Mouse (Mus musculus) stomach, embryonic 14.5 days (tissue): Measurements from ENCODE around the gene Pogk. TPM values are rescaled to one million over a fixed set of nuclear protein-coding genes. Genes with fewer than 3 reads are reported as not detected.

Experiments used
- ATAC-seq: fragments of 200-750 bp; cut with Nextera tagmentation; 2 replicates; pipeline ENCODE4 v1.8.0; 2017; ENCODE audit warnings: low read depth, moderate TSS enrichment; ENCODE audit not compliant: insufficient number of reproducible peaks, insufficient read depth, low FRiP score
- H3K27ac ChIP-seq: fragments of 300-500 bp; sonication (generic); 2 replicates; pipeline ENCODE4 v1.5.1; 2014; ENCODE audit warnings: mild to moderate bottlenecking, low read length, moderate library complexity, mixed read lengths
- H3K27me3 ChIP-seq: fragments of 300-500 bp; sonication (generic); 2 replicates; pipeline ENCODE4 v1.6.1; 2014; ENCODE audit warnings: low read length, control low read depth, mixed read lengths; ENCODE audit not compliant: control insufficient read depth, insufficient read depth
- H3K36me3 ChIP-seq: fragments of 300-500 bp; sonication (generic); 2 replicates; pipeline ENCODE4 v1.6.1; 2014; ENCODE audit warnings: mild to moderate bottlenecking, control low read depth, low read length, moderate library complexity, mixed read lengths; ENCODE audit not compliant: control insufficient read depth, insufficient read depth
- H3K4me1 ChIP-seq: fragments of 300-500 bp; sonication (generic); 2 replicates; pipeline ENCODE4 v1.6.1; 2014; ENCODE audit warnings: low read length, control low read depth, mixed read lengths; ENCODE audit not compliant: control insufficient read depth, insufficient read depth
- H3K4me2 ChIP-seq: fragments of 300-500 bp; sonication (generic); replicated peaks from 2 replicates; pipeline ENCODE4 v1.6.1; 2014; ENCODE audit warnings: low read depth, low read length, control low read depth
- H3K4me3 ChIP-seq: fragments of 300-500 bp; sonication (generic); 2 replicates; pipeline ENCODE4 v1.5.1; 2014; ENCODE audit warnings: low read depth, low read length, control low read depth
- H3K9ac ChIP-seq: fragments of 300-500 bp; sonication (generic); replicated peaks from 2 replicates; pipeline ENCODE4 v1.6.1; 2014; ENCODE audit warnings: low read depth, mild to moderate bottlenecking, control low read depth, low read length, moderate library complexity, mixed read lengths
- H3K9me3 ChIP-seq: fragments of 300-500 bp; sonication (generic); 2 replicates; pipeline ENCODE4 v1.6.1; 2016; ENCODE audit warnings: low read depth, low read length, control low read depth; ENCODE audit not compliant: control insufficient read depth
- WGBS: fragments of 180-500 bp; shearing (Covaris S2); extraction: QIAGEN DNeasy Blood & Tissue Kit; methylation state at CpG from one replicate; pipeline ENCODE4 v1.1.7; 2014; 5-methylcytosine and 5-hydroxymethylcytosine counted together
- polyA plus RNA-seq: library from polyadenylated mRNA; unstranded; fragments of >200 nt; fragmentation: Nextera tagmentation; extraction: Ambion mirVana; gene quantifications from 2 replicates; pipeline ENCODE4 v1.2.1, GENCODE M21; 2014

Gene Pogk
- polyA plus RNA-seq: 20.6 and 21.2 TPM in 2 replicates

DNA sequence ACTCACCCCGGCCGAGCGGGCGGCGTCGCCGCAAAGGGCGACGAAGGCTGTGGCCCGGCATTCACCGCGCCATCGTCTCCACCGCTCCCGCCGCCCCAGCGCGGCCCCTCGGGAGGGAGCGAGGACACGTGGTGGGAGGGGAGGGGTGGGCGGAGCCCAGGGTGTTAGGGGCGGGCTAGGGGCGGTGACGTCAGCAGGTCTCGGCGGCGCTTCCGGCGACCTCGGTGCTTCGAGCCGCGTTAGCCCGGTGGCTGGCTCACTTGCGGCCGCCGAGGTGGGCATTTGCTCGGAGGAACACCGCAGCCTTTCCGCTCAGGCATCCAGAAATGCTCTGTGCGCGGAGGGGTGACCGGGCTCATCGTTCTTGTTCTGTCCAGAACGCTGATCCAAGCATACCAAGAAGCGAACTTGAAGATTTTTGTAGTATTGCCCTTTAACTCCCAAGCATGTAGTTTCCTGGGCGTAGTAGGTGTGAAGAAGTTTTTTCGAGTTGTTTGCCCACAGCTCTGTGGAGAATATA is at the start of gene Pogk:
Pogk (minus strand) TSS at position 163 of the 520 bp plus-strand sequence.
- Histone ChIP-seq H3K27me3 (no peaks in the 10 kb centered on the region), H3K9ac (peak within 1 kb of the TSS; percentile 81), H3K9me3 (peaks cover 6% of the 10 kb centered on the region; the same call in 1 of the 2 replicates), H3K4me1 (peaks cover 12% of the 10 kb centered on the region; the same call in 1 of the 2 replicates), H3K4me3 (peak within 1 kb of the TSS; percentile 70), H3K4me2 (peak within 1 kb of the TSS; percentile 87), H3K36me3 (peaks cover 16% of the 10 kb centered on the region; the same call in 1 of the 2 replicates), H3K27ac (peak within 1 kb of the TSS; percentile 71)
- 4% methylated on average over 47 of the region's 49 CpGs for WGBS
- ATAC-seq: peak; percentile 92

DNA sequence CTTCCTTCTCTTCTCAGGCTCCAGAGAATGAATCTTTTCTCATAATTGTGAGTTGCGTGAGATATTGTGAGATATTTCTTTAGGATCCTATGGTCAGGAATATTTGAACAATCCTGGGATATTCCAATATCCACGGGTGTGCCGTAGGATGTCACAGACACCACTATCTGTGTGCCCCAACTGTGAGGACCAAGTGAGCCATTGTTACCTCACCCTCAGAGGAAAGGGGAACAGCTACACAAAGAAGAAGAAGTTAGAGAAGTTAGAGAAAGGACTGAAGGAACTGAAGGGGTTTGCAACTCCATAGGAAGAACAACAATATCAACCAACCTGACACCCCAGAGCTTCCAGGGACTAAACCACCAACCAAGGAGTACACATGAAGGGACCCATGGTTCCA is 32.3 kb upstream of the Pogk start:
- Histone ChIP-seq H3K9me3 (no peaks in the 10 kb centered on the region), H3K4me3 (no peak overlapping the region), H3K36me3 (no peaks in the 10 kb centered on the region), H3K27ac (no peak overlapping the region), H3K27me3 (no peaks in the 10 kb centered on the region), H3K4me1 (no peaks in the 10 kb centered on the region), H3K9ac (no peak overlapping the region), H3K4me2 (no peak overlapping the region)
- WGBS: 87% methylated on average over 3 of the region's 3 CpGs
- ATAC-seq: no peak

DNA sequence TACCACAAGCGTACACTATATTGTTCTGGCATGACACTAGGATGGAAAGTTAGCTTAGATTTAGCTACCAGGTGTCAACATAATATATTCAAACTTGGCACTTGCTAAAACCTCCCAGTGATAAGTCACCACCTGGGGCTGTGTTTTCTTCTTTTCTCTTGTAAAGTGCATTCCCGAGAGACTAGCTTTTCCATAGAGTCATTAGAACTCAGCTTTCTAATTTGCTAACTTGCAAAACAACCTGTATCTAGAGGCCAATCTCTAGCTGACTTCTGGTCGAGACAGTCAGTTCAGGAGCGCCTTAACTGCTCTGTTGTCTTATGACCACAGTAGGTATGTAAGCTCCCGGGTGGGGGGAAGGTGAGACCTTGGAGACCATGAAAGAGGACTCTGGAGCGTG is 29.8 kb upstream of the Pogk start:
- H3K27ac ChIP-seq: no peak overlapping the region
- no peak overlapping the region for H3K9ac ChIP-seq
- no peak for ATAC-seq
- no peaks in the 10 kb centered on the region for H3K4me1 ChIP-seq
- H3K36me3 ChIP-seq: no peaks in the 10 kb centered on the region
- no peak overlapping the region for H3K4me3 ChIP-seq
- H3K4me2 ChIP-seq: no peak overlapping the region
- 63% methylated on average over 6 of the region's 6 CpGs for WGBS
- H3K9me3 ChIP-seq: no peaks in the 10 kb centered on the region
- H3K27me3 ChIP-seq: no peaks in the 10 kb centered on the region

DNA sequence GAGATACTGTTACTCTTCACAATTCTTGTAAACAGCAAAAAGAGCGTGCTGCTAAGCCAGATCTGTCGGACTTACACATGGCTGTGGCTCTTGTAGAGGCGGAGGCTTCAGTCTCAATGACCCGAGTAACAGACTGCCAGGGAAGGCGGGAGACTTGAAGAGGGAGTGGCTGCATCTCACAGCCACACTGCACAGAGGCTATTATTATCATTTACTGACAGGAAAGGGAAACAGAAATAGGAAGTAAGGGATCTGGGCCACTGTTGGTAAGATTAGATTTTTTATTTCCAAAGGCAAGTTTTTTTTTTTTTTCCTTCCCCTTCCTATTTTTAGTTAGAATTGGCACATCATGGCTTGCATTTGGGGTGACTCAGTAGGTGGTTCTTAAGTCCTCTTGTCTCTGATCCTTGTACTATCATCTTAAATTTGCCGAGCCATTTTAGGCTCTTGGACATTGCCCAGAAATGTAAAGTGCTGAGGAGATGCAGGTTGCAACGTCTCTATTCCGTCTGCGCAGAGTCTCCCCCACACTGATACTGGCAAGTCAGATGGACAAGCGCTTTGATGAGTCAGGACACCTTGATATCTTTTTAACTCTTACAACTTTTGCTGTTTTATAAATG is 20.3 kb upstream of the Pogk start:
- no peaks in the 10 kb centered on the region for H3K36me3 ChIP-seq
- no peak overlapping the region for H3K9ac ChIP-seq
- H3K4me3 ChIP-seq: no peak overlapping the region
- no peak overlapping the region for H3K4me2 ChIP-seq
- no peak for ATAC-seq
- WGBS: 50% methylated on average over 10 of the region's 10 CpGs
- H3K4me1 ChIP-seq: no peaks in the 10 kb centered on the region
- H3K27ac ChIP-seq: no peak overlapping the region
- no peaks in the 10 kb centered on the region for H3K9me3 ChIP-seq
- no peaks in the 10 kb centered on the region for H3K27me3 ChIP-seq

DNA sequence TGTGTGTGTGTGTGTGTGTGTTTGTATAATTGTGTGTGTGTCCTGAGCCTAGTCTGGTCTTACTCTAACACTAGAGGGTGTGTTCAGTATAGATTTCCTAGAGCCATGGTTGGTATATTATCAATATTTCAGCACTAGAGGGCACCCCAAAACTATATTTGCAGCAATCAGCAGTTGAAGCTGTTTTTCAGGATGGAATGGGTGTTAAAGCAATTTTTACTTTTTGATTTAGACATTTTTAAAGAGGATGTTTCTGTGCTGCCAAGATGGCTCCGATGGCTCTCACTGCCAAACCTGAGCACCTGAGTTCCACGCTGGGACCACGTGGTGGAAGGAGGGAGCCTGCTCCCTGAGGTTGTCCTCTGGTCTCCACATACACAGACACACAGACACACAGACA is 19.4 kb upstream of the Pogk start:
- Histone ChIP-seq H3K27me3 (no peaks in the 10 kb centered on the region), H3K9ac (no peak overlapping the region), H3K4me1 (no peaks in the 10 kb centered on the region), H3K4me3 (no peak overlapping the region), H3K9me3 (no peaks in the 10 kb centered on the region), H3K36me3 (no peaks in the 10 kb centered on the region), H3K4me2 (no peak overlapping the region), H3K27ac (no peak overlapping the region)
- WGBS: 71% methylated on average over 3 of the region's 3 CpGs
- ATAC-seq: no peak

DNA sequence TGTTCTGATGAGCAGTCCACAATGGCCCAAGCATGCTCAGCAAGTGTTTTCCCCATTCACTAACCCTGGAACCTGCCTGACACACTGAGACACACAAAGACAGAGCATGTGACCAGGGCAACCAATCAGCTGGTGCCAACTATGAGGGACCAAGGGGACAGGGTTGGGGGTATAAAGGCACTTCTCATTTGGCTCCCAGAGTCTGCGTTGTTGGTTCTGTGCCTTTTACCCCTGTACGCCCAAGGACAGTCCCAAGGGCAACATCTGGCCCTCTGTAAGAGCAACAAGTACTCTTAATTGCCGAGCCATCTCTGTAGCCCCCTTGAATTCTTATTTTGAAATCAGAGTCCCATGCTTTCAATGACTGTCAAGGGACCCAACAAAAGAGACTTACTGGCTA is 2.6 kb upstream of the Pogk start:
- no peak overlapping the region for H3K9ac ChIP-seq
- peaks cover 12% of the 10 kb centered on the region; the same call in 1 of the 2 replicates for H3K4me1 ChIP-seq
- H3K27ac ChIP-seq: no peak overlapping the region
- no peak overlapping the region for H3K4me3 ChIP-seq
- peaks cover 4% of the 10 kb centered on the region; the same call in 1 of the 2 replicates for H3K36me3 ChIP-seq
- no peaks in the 10 kb centered on the region for H3K27me3 ChIP-seq
- no peak for ATAC-seq
- no peak overlapping the region for H3K4me2 ChIP-seq
- H3K9me3 ChIP-seq: peaks cover 6% of the 10 kb centered on the region; the same call in 1 of the 2 replicates
- WGBS: 95% methylated on average over 3 of the region's 3 CpGs

DNA sequence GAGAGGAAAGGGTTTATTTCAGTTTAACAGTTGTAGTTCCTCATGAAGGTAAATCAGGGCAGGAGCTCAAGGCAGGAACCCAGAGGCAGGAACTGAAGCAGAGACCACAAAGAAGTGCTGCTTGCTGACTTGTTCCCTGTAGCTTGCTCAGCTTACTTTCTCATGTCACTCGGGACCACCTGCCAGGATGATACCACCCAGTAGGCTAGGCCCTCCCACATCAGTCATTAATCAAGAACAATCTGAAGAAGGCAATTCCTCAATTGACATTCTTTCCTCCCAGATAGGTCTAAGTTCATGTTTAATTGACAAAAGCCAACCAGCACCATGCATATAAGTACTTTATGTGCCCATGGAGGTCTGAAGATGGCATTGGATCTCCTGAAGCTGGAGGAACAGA is 1.9 kb upstream of the Pogk start:
- no peak for ATAC-seq
- Histone ChIP-seq H3K36me3 (peaks cover 5% of the 10 kb centered on the region; the same call in 1 of the 2 replicates), H3K4me1 (peaks cover 12% of the 10 kb centered on the region; the same call in 1 of the 2 replicates), H3K4me3 (no peak overlapping the region), H3K9me3 (peaks cover 6% of the 10 kb centered on the region; the same call in 1 of the 2 replicates), H3K27ac (no peak overlapping the region), H3K27me3 (no peaks in the 10 kb centered on the region), H3K9ac (no peak overlapping the region), H3K4me2 (no peak overlapping the region)
- 100% methylated on average over 1 of the region's 1 CpGs for WGBS

DNA sequence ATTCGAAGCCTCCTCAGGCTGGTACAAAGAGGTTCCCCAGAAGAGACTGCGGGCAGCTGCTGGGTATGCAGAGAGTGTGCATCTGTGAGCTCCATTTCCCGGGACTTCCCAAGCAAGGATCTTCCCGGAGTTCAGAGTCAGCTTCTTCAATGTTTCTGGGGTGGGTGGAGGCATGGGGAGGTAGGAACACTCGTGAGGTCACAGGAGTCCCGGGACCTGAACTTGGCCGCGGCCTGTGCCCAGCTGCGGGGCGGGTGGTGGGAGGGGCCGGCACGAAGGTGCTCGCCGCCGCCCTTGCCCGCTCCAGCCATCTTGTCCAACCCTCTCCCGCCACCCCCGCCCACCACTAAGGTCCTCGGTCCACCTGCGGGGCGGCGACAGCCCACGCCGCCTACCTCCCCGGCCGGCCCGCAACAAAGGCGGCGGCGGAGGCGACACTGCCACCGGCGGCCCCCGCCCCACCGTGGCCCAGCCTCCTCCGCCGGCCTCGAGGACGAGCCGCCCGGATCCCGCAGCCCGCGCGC is 424 bp downstream of the Pogk start:
- H3K4me2 ChIP-seq: peak overlapping the region; percentile 87
- peak overlapping the region; percentile 70 for H3K4me3 ChIP-seq
- peak overlapping the region; percentile 81 for H3K9ac ChIP-seq
- peaks cover 12% of the 10 kb centered on the region; the same call in 1 of the 2 replicates for H3K4me1 ChIP-seq
- under 1% methylated on average over 44 of the region's 45 CpGs for WGBS
- H3K36me3 ChIP-seq: peaks cover 20% of the 10 kb centered on the region; the same call in 1 of the 2 replicates
- H3K27ac ChIP-seq: peak overlapping the region; percentile 71
- peak; percentile 76; the same call in 1 of the 2 replicates for ATAC-seq
- H3K9me3 ChIP-seq: peaks cover 6% of the 10 kb centered on the region; the same call in 1 of the 2 replicates
- H3K27me3 ChIP-seq: no peaks in the 10 kb centered on the region
